Mouse (Mus musculus) thymus, adult 2 months (tissue): ENCODE measurements around the gene Gm5741.

ENCODE experiments used
- CTCF ChIP-seq: fragments of 200-500 bp; IDR thresholded peaks from 2 replicates; pipeline ENCODE4 v1.5.1; 2012; ENCODE audit warnings: mild to moderate bottlenecking, control low read depth, low read length, moderate library complexity, borderline replicate concordance; ENCODE audit not compliant: control insufficient read depth, poor library complexity, insufficient read depth; ENCODE audit errors: extremely low read depth
- POLR2A ChIP-seq: fragments of 200-500 bp; IDR thresholded peaks from 2 replicates; pipeline ENCODE4 v1.6.1; 2012; ENCODE audit warnings: mild to moderate bottlenecking, low read length, control low read depth, moderate library complexity; ENCODE audit not compliant: control insufficient read depth, poor library complexity, insufficient read depth; ENCODE audit errors: extremely low read depth

DNA sequence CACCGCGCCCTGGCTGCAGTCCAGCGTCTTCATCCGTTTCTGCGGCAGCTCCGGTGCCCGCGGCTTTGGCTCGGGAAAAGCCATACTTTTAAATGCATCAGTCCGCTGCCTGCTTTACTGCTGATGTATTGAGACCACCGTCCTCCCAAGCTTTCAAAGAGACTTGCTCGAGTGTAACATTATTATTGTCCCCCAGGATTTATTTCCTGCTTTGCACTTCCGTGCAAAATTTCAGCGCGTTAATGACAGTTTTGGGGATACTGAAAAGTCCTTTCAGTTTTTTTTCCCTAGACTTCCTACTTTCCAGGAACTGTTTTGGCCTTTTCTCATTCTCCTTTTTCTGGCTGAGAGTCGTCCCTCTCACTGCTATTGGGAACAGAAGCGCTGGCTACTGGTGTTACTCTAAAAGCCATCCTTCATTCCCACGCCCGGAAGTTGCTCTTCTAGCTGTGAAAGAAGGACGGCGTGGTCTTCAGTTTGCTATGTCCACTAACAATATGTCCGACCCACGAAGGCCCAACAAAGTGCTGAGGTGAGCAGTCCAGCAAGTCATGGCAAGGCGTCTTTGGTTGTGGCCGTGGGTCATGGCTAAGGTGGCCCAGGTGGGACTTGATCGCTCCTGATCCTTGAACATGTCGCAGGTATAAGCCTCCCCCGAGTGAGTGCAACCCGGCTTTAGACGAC lies 12.9 kb upstream of the Gm5741 start, which contains the start of gene Wdr83os:
- no peak for TF ChIP-seq CTCF
- no peak for TF ChIP-seq POLR2A
